Comparison of ENCODE assay signal across 24 mouse cellular contexts in the genomic region with DNA sequence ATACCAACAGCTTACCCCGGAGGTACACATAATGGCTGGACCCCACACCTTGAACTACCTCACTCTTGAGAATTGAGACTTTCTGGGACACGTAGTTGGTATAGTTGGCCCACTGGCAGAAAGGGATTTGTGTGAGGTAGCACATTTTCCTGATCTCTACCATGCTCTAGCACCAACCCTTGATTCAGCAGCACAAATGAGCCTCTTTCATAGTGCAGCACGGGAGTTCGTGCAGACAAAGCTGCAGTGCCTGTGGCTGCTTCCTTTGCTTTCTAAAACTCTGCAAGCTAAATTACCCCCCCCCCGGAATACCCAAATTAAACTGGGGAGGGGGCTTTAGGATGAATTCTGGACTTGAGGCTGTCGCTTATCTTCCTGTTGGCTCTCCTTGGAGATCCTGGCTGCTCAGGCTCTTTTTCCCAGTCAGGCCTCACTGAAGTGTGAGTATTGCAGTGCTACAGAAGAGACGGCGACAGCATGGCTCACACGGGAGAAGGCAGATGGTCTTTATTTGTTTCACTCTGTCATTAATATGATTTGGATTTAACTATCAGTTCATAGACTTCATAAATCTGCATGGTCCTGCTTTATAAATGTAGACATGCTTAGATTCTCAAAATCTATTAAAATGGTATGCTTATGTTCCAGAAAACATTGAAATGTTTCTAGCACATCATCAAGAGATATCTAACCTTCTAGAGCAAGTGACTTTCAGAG. TPM values are rescaled to one million over a fixed set of nuclear protein-coding genes. Genes with fewer than 3 reads are reported as not detected.
DNase-seq lines count a peak whose midpoint lies in the region; ATAC-seq and TF ChIP-seq lines count a peak whose summit lies in the region.
"Had no signal": no experiment of that assay in that cellular context is flagged by ENCODE, and none has a peak within 500 bp of the region (broad histone marks: within the 10 kb centered on the region; RNA-seq: fewer than 3 reads in every experiment).

No protein-coding gene starts in this region.

- H3K36me3 ChIP-seq in forebrain, embryonic 16.5 days (ENCODE audit: control insufficient read depth, insufficient read depth) = no peaks in the 10 kb centered on the region
- no peaks in the 10 kb centered on the region for H3K36me3 ChIP-seq in forebrain, embryonic 13.5 days (ENCODE audit: poor library complexity, severe bottlenecking)
- H3K36me3 ChIP-seq in hindbrain, postnatal 0 days (ENCODE audit: insufficient read depth, low read length) = no peaks in the 10 kb centered on the region
- no peaks in the 10 kb centered on the region for H3K36me3 ChIP-seq in hindbrain, embryonic 13.5 days
- no peaks in the 10 kb centered on the region for H3K36me3 ChIP-seq in lung, embryonic 15.5 days
- H3K36me3 ChIP-seq: forebrain, embryonic 10.5 days; forebrain, embryonic 15.5 days; heart, embryonic 10.5 days; heart, embryonic 13.5 days; hindbrain, embryonic 15.5 days had no signal

- peak; percentile 9 for DNase-seq in hindbrain, postnatal 0 days (ENCODE audit: low spot score)
- DNase-seq in lung, adult 18-20 months = no peak
- peak; percentile 27 for DNase-seq in lung, postnatal 10 days
- DNase-seq in lung, postnatal 36 days = no peak
- DNase-seq: adrenal gland, adult 8-10 months; adrenal gland, postnatal 25 days; cerebellum, adult 18-20 months; cerebellum, adult 9-10 months; cerebellum, postnatal 14 days; gastrocnemius, adult 2 months; gastrocnemius, postnatal 14 days; heart, adult 18-20 months; heart, postnatal 14 days; heart, postnatal 4 days had no signal

- H3K27me3 ChIP-seq in forebrain, embryonic 16.5 days (replicated peaks; ENCODE audit: control insufficient read depth, insufficient read depth, low read length) = no peaks in the 10 kb centered on the region
- no peaks in the 10 kb centered on the region for H3K27me3 ChIP-seq in forebrain, embryonic 13.5 days
- no peaks in the 10 kb centered on the region for H3K27me3 ChIP-seq in hindbrain, postnatal 0 days (ENCODE audit: insufficient read depth, low read length)
- H3K27me3 ChIP-seq in hindbrain, embryonic 13.5 days = no peaks in the 10 kb centered on the region
- H3K27me3 ChIP-seq in lung, embryonic 15.5 days = no peaks in the 10 kb centered on the region
- H3K27me3 ChIP-seq: forebrain, embryonic 15.5 days; heart, embryonic 13.5 days; hindbrain, embryonic 15.5 days had no signal

- H3K4me1 ChIP-seq in forebrain, embryonic 16.5 days (replicated peaks; ENCODE audit: control insufficient read depth, insufficient read depth, low read length) = no peaks in the 10 kb centered on the region
- no peaks in the 10 kb centered on the region for H3K4me1 ChIP-seq in forebrain, embryonic 13.5 days
- H3K4me1 ChIP-seq in hindbrain, postnatal 0 days (ENCODE audit: insufficient read depth, low read length) = no peaks in the 10 kb centered on the region
- no peaks in the 10 kb centered on the region for H3K4me1 ChIP-seq in hindbrain, embryonic 13.5 days (replicated peaks)
- no peaks in the 10 kb centered on the region for H3K4me1 ChIP-seq in lung, embryonic 15.5 days
- H3K4me1 ChIP-seq: forebrain, embryonic 10.5 days; forebrain, embryonic 15.5 days; heart, embryonic 10.5 days; heart, embryonic 13.5 days; hindbrain, embryonic 15.5 days had no signal

- H3K27ac ChIP-seq in forebrain, embryonic 16.5 days (ENCODE audit: low read length) = no peak overlapping the region
- H3K27ac ChIP-seq in forebrain, embryonic 13.5 days = no peak overlapping the region
- H3K27ac ChIP-seq in hindbrain, postnatal 0 days = no peak overlapping the region
- H3K27ac ChIP-seq in hindbrain, embryonic 13.5 days = no peak overlapping the region
- no peak overlapping the region for H3K27ac ChIP-seq in lung, embryonic 15.5 days
- H3K27ac ChIP-seq: forebrain, embryonic 10.5 days; forebrain, embryonic 15.5 days; gastrocnemius, adult 2 months; heart, embryonic 10.5 days; heart, embryonic 13.5 days; hindbrain, embryonic 15.5 days had no signal

- H3K9me3 ChIP-seq in forebrain, embryonic 16.5 days (ENCODE audit: control insufficient read depth, low read length) = no peaks in the 10 kb centered on the region; the same call in 1 of the 2 replicates
- H3K9me3 ChIP-seq in forebrain, embryonic 13.5 days (replicated peaks) = no peaks in the 10 kb centered on the region; the same call in 1 of the 2 replicates
- no peaks in the 10 kb centered on the region for H3K9me3 ChIP-seq in hindbrain, postnatal 0 days (ENCODE audit: low read length)
- H3K9me3 ChIP-seq in hindbrain, embryonic 13.5 days = peaks cover 16% of the 10 kb centered on the region
- 0 out of 2 replicates have a peak, but pooled peaks cover 3% of the 10 kb centered on the region for H3K9me3 ChIP-seq in lung, embryonic 15.5 days
- H3K9me3 ChIP-seq: hindbrain, embryonic 15.5 days had no signal

- no peak overlapping the region for H3K9ac ChIP-seq in forebrain, embryonic 16.5 days (replicated peaks; ENCODE audit: low read depth, low read length)
- no peak overlapping the region for H3K9ac ChIP-seq in forebrain, embryonic 13.5 days
- no peak overlapping the region for H3K9ac ChIP-seq in hindbrain, postnatal 0 days (replicated peaks; ENCODE audit: low read length)
- no peak overlapping the region for H3K9ac ChIP-seq in hindbrain, embryonic 13.5 days
- H3K9ac ChIP-seq in lung, embryonic 15.5 days = no peak overlapping the region
- H3K9ac ChIP-seq: forebrain, embryonic 15.5 days; heart, embryonic 13.5 days; hindbrain, embryonic 15.5 days had no signal

- 80% methylated on average over 9 of the region's 9 CpGs for WGBS in forebrain, embryonic 16.5 days
- 87% methylated on average over 9 of the region's 9 CpGs for WGBS in forebrain, embryonic 13.5 days
- WGBS in hindbrain, postnatal 0 days = 81% methylated on average over 9 of the region's 9 CpGs
- 85% methylated on average over 9 of the region's 9 CpGs for WGBS in hindbrain, embryonic 13.5 days
- WGBS in lung, embryonic 15.5 days = 57% methylated on average over 9 of the region's 9 CpGs

- no peak for TF ChIP-seq CTCF in hindbrain, postnatal 0 days (IDR thresholded peaks at IDR 0.05; ENCODE audit: low read depth)

- ATAC-seq in forebrain, embryonic 16.5 days = peak; percentile 36; the same call in 1 of the 2 replicates
- no peak for ATAC-seq in forebrain, embryonic 13.5 days
- no peak for ATAC-seq in hindbrain, postnatal 0 days
- no peak for ATAC-seq in hindbrain, embryonic 13.5 days (ENCODE audit: low FRiP score)
- peak; percentile 92 for ATAC-seq in lung, embryonic 15.5 days (ENCODE audit: borderline replicate concordance, extremely low read depth, low FRiP score, low TSS enrichment)
- ATAC-seq: activated CD4-positive, CD25-positive, alpha-beta regulatory T cell, adult 4 months; forebrain, embryonic 15.5 days had no signal

- no peak overlapping the region for H3K4me3 ChIP-seq in forebrain, embryonic 16.5 days (replicated peaks; ENCODE audit: low read length)
- H3K4me3 ChIP-seq in forebrain, embryonic 13.5 days = no peak overlapping the region
- H3K4me3 ChIP-seq in hindbrain, postnatal 0 days (ENCODE audit: low read length) = no peak overlapping the region
- H3K4me3 ChIP-seq in hindbrain, embryonic 13.5 days = no peak overlapping the region
- H3K4me3 ChIP-seq in lung, embryonic 15.5 days = no peak overlapping the region
- H3K4me3 ChIP-seq: forebrain, embryonic 10.5 days; forebrain, embryonic 15.5 days; gastrocnemius, adult 2 months; heart, embryonic 10.5 days; heart, embryonic 13.5 days; hindbrain, embryonic 15.5 days had no signal

- H3K4me2 ChIP-seq in forebrain, embryonic 16.5 days (ENCODE audit: low read length) = no peak overlapping the region
- no peak overlapping the region for H3K4me2 ChIP-seq in forebrain, embryonic 13.5 days
- no peak overlapping the region for H3K4me2 ChIP-seq in hindbrain, postnatal 0 days (ENCODE audit: low read depth, low read length)
- no peak overlapping the region for H3K4me2 ChIP-seq in hindbrain, embryonic 13.5 days
- no peak overlapping the region for H3K4me2 ChIP-seq in lung, embryonic 15.5 days
- H3K4me2 ChIP-seq: forebrain, embryonic 15.5 days; heart, embryonic 13.5 days; hindbrain, embryonic 15.5 days had no signal

RNA-seq across cellular contexts. Expression of a gene that starts 27.1 kb away (rescaled TPM):
- 6.3 and 8.0 TPM in 2 replicates for polyA plus RNA-seq in forebrain, embryonic 16.5 days (2015; fragmentation: Nextera tagmentation; extraction: Ambion mirVana)
- 3.7 and 5.1 TPM in 2 replicates for polyA plus RNA-seq in forebrain, embryonic 13.5 days (2015; fragmentation: Nextera tagmentation; extraction: Ambion mirVana)
- total RNA-seq in hindbrain, postnatal 0 days (2014; rRNA removed) = 9.4 and 13.5 TPM in 2 replicates
- polyA plus RNA-seq in hindbrain, postnatal 0 days (2015; fragmentation: Nextera tagmentation; extraction: Ambion mirVana) = 7.5 and 8.0 TPM in 2 replicates
- polyA plus RNA-seq in hindbrain, embryonic 13.5 days (2015; fragmentation: Nextera tagmentation; extraction: Ambion mirVana) = 7.0 and 7.2 TPM in 2 replicates
- polyA plus RNA-seq in lung, embryonic 15.5 days (2015; fragmentation: Nextera tagmentation; extraction: Ambion mirVana) = 21.4 and 21.7 TPM in 2 replicates
- polyA plus RNA-seq: activated CD4-positive, CD25-positive, alpha-beta regulatory T cell, adult 4 months had no signal

Comparison
In these comparisons a context has a peak if more than half of its experiments do, and no peak if none do; other contexts are left out.
1. ATAC-seq: peak in forebrain, embryonic 16.5 days (single experiment) and lung, embryonic 15.5 days (single experiment); none in forebrain, embryonic 13.5 days (single experiment), hindbrain, postnatal 0 days (single experiment) and hindbrain, embryonic 13.5 days (single experiment).
2. DNase-seq: peak in hindbrain, postnatal 0 days (single experiment) and lung, postnatal 10 days (single experiment); none in lung, adult 18-20 months (0 of 2) and lung, postnatal 36 days (single experiment).